Mouse (Mus musculus): ENCODE data around the gene Fam19a4.

GRCm38 (mm10) chr6:96798746-96799145, 261.5 kb downstream of the Fam19a4 start:
- no peak for TF ChIP-seq CTCF (IDR thresholded peaks at IDR 0.05; ENCODE audit: low read depth, low read length)
- no peak for TF ChIP-seq POLR2A (IDR thresholded peaks at IDR 0.05; ENCODE audit: borderline replicate concordance, low read depth, low read length)
